Mouse (Mus musculus) adrenal gland, adult 8-10 months (tissue): Measurements from ENCODE around the gene 4930404N11Rik. TPM values are rescaled to one million over a fixed set of nuclear protein-coding genes. Genes with fewer than 3 reads are reported as not detected.

Source experiments
- DNase-seq: peaks from one replicate; pipeline ENCODE4 v3.0.0; 2022
- total RNA-seq, 4 experiments: library from RNA; stranded (reverse); gene quantifications; 2 replicates each; pipeline ENCODE4 v1.2.4; 2022

Gene 4930404N11Rik
- total RNA-seq, 4 experiments from 2014 or later, result 1.6 to 5.3 (median 2.4) TPM

GRCm38 (mm10) chr10:81401521-81402226 lies 36.1 kb upstream of the 4930404N11Rik start:
- no peak for DNase-seq

- DNase-seq, result no peak
Observed at GRCm38 (mm10) chr10:81401205-81401520, 35.5 kb upstream of the 4930404N11Rik start.

- DNase-seq, result no peak
Observed at GRCm38 (mm10) chr10:81400371-81401204, 35.0 kb upstream of the 4930404N11Rik start.

GRCm38 (mm10) chr10:81399798-81400308 lies 34.2 kb upstream of the 4930404N11Rik start:
- no peak for DNase-seq

- no peak for DNase-seq
Observed at GRCm38 (mm10) chr10:81399296-81399695, 33.7 kb upstream of the 4930404N11Rik start.

- DNase-seq, result no peak
Observed at GRCm38 (mm10) chr10:81396749-81397148, 31.1 kb upstream of the 4930404N11Rik start.

- DNase-seq, result no peak
Observed at GRCm38 (mm10) chr10:81395865-81396264, 30.2 kb upstream of the 4930404N11Rik start.

GRCm38 (mm10) chr10:81395127-81395526 lies 29.5 kb upstream of the 4930404N11Rik start:
- DNase-seq, result no peak

GRCm38 (mm10) chr10:81393456-81394063 lies 27.9 kb upstream of the 4930404N11Rik start:
- no peak for DNase-seq

GRCm38 (mm10) chr10:81392781-81393185 lies 27.2 kb upstream of the 4930404N11Rik start, which contains the start of gene Smim24:
TSS of gene Smim24 (plus strand) at chr10:81393051.
- no peak for DNase-seq

- DNase-seq, result no peak
Observed at GRCm38 (mm10) chr10:81392270-81392669, 26.7 kb upstream of the 4930404N11Rik start.

- no peak for DNase-seq
Observed at GRCm38 (mm10) chr10:81390678-81390965, 25.0 kb upstream of the 4930404N11Rik start.

GRCm38 (mm10) chr10:81389801-81390677 lies 24.4 kb upstream of the 4930404N11Rik start:
- DNase-seq, result no peak

GRCm38 (mm10) chr10:81389373-81389772 lies 23.8 kb upstream of the 4930404N11Rik start:
- no peak for DNase-seq

- no peak for DNase-seq
Observed at GRCm38 (mm10) chr10:81388505-81389055, 23.0 kb upstream of the 4930404N11Rik start, which contains the start of gene Gm48552. TSS of gene Gm48552 (plus strand) at chr10:81389005.

GRCm38 (mm10) chr10:81387716-81388115 lies 22.1 kb upstream of the 4930404N11Rik start:
- no peak for DNase-seq

GRCm38 (mm10) chr10:81385603-81386306 lies 20.1 kb upstream of the 4930404N11Rik start:
- no peak for DNase-seq

- DNase-seq, result no peak
Observed at GRCm38 (mm10) chr10:81384605-81384982, 19.0 kb upstream of the 4930404N11Rik start.

GRCm38 (mm10) chr10:81383802-81384604 lies 18.4 kb upstream of the 4930404N11Rik start, which contains the start of the genes Dohh and Gm48551:
TSS of gene Dohh (plus strand) at chr10:81384428.
TSS of gene Gm48551 (plus strand) at chr10:81384466.
- peak; percentile 98 for DNase-seq

- no peak for DNase-seq
Observed at GRCm38 (mm10) chr10:81382039-81382438, 16.4 kb upstream of the 4930404N11Rik start.
